ENCODE assay signal across 23 mouse cellular contexts in genomic region chr5:144621967-144622366, GRCm38 (mm10).
"Had no signal": no experiment of that assay in that cellular context is flagged by ENCODE, and none has a peak within 500 bp of the region (broad histone marks: within the 10 kb centered on the region; RNA-seq: fewer than 3 reads in every experiment).

No protein-coding gene starts in this region.

- H3K27me3 ChIP-seq: liver, embryonic 13.5 days; liver, embryonic 15.5 days; lung, embryonic 15.5 days; neural tube, embryonic 13.5 days; neural tube, embryonic 15.5 days; stomach, embryonic 15.5 days had no signal

- H3K27ac ChIP-seq: liver, embryonic 13.5 days; liver, embryonic 15.5 days; lung, embryonic 15.5 days; macrophage; neural tube, embryonic 13.5 days; neural tube, embryonic 15.5 days; stomach, embryonic 15.5 days; stomach, postnatal 0 days had no signal

- DNase-seq: liver; liver, embryonic 13.5 days; liver, postnatal 0 days; lung, adult 2 months; lung, postnatal 14 days; lung, postnatal 36 days; retina, postnatal 1 day; right cerebral cortex, adult 18-20 months; right cerebral cortex, postnatal 25 days; right cerebral cortex, postnatal 4 days; thymus, adult 2 months; thymus, postnatal 25 days; thymus, postnatal 4 days had no signal

- H3K4me2 ChIP-seq: liver, embryonic 11.5 days; liver, embryonic 13.5 days; liver, embryonic 15.5 days; lung, embryonic 15.5 days; neural tube, embryonic 13.5 days; neural tube, embryonic 15.5 days; stomach, embryonic 15.5 days had no signal

- ATAC-seq: liver, postnatal 0 days; lung, postnatal 0 days had no signal

- H3K36me3 ChIP-seq: liver, embryonic 13.5 days; liver, embryonic 15.5 days; lung, embryonic 15.5 days; neural tube, embryonic 13.5 days; neural tube, embryonic 15.5 days; stomach, embryonic 15.5 days had no signal

- H3K4me1 ChIP-seq: liver, embryonic 13.5 days; liver, embryonic 15.5 days; lung, embryonic 15.5 days; stomach, embryonic 15.5 days had no signal

- H3K9ac ChIP-seq: liver, embryonic 13.5 days; liver, embryonic 15.5 days; liver, postnatal 0 days; lung, embryonic 15.5 days; neural tube, embryonic 13.5 days; neural tube, embryonic 15.5 days; stomach, embryonic 15.5 days had no signal

- H3K9me3 ChIP-seq: lung, embryonic 15.5 days; neural tube, embryonic 13.5 days; neural tube, embryonic 15.5 days; stomach, embryonic 15.5 days had no signal

- H3K4me3 ChIP-seq: liver, embryonic 13.5 days; liver, embryonic 15.5 days; lung, embryonic 15.5 days; myocyte; neural tube, embryonic 13.5 days; neural tube, embryonic 15.5 days; stomach, embryonic 15.5 days had no signal
